Mouse (Mus musculus) midbrain, embryonic 15.5 days (tissue): ENCODE measurements around the gene Slc25a29. TPM values are rescaled to one million over a fixed set of nuclear protein-coding genes. Genes with fewer than 3 reads are reported as not detected.
A peak's percentile ranks its signal among the peaks of the same experiment; 100 is the strongest.

Experiments
- ATAC-seq: fragments of 200-750 bp; cut with Nextera tagmentation; replicated peaks from 2 replicates; pipeline ENCODE4 v1.8.0; 2017; ENCODE audit warnings: moderate TSS enrichment
- H3K27ac ChIP-seq: fragments of 300-500 bp; sonication (generic); 2 replicates; pipeline ENCODE4 v1.5.1; 2015; ENCODE audit warnings: mild to moderate bottlenecking, inconsistent platforms
- H3K27me3 ChIP-seq: fragments of 300-500 bp; sonication (generic); replicated peaks from 2 replicates; pipeline ENCODE4 v1.6.1; 2015; ENCODE audit warnings: inconsistent platforms
- H3K36me3 ChIP-seq: fragments of 300-500 bp; sonication (generic); replicated peaks from 2 replicates; pipeline ENCODE4 v1.6.1; 2015; ENCODE audit warnings: inconsistent platforms
- H3K4me1 ChIP-seq: fragments of 300-500 bp; sonication (generic); 2 replicates; pipeline ENCODE4 v1.6.1; 2015; ENCODE audit warnings: inconsistent platforms
- H3K4me2 ChIP-seq: fragments of 300-500 bp; sonication (generic); 2 replicates; pipeline ENCODE4 v1.6.1; 2015; ENCODE audit warnings: inconsistent platforms, mild to moderate bottlenecking, moderate library complexity
- H3K4me3 ChIP-seq: fragments of 300-500 bp; sonication (generic); 2 replicates; pipeline ENCODE4 v1.5.1; 2015; ENCODE audit warnings: mild to moderate bottlenecking, inconsistent platforms
- H3K9ac ChIP-seq: fragments of 300-500 bp; sonication (generic); 2 replicates; pipeline ENCODE4 v1.6.1; 2015; ENCODE audit warnings: mild to moderate bottlenecking, inconsistent platforms
- H3K9me3 ChIP-seq: fragments of 300-500 bp; sonication (generic); 2 replicates; pipeline ENCODE4 v1.6.1; 2016; ENCODE audit warnings: inconsistent platforms
- WGBS: fragments of 180-500 bp; shearing (Covaris S2); methylation state at CpG from one replicate; pipeline ENCODE4 v1.1.7; 2015; ENCODE audit warnings: mixed read lengths; 5-methylcytosine and 5-hydroxymethylcytosine counted together
- polyA plus RNA-seq: library from polyadenylated mRNA; unstranded; fragments of >200 nt; fragmentation: Nextera tagmentation; extraction: Ambion mirVana; gene quantifications from 2 replicates; pipeline ENCODE4 v1.2.1, GENCODE M21; 2015

Slc25a29 gene
- polyA plus RNA-seq, 1 experiment from 2014 or later = 22.6 TPM

GRCm38 (mm10) chr12:108832851-108833250 is 2.8 kb downstream of the Slc25a29 start:
- Histone ChIP-seq H3K9ac (no peak overlapping the region), H3K9me3 (no peaks in the 10 kb centered on the region), H3K4me3 (no peak overlapping the region), H3K36me3 (no peaks in the 10 kb centered on the region), H3K4me1 (peaks cover 42% of the 10 kb centered on the region), H3K27me3 (no peaks in the 10 kb centered on the region), H3K27ac (no peak overlapping the region), H3K4me2 (no peak overlapping the region)
- WGBS = 82% methylated on average over 8 of the region's 8 CpGs
- ATAC-seq = no peak

DNA sequence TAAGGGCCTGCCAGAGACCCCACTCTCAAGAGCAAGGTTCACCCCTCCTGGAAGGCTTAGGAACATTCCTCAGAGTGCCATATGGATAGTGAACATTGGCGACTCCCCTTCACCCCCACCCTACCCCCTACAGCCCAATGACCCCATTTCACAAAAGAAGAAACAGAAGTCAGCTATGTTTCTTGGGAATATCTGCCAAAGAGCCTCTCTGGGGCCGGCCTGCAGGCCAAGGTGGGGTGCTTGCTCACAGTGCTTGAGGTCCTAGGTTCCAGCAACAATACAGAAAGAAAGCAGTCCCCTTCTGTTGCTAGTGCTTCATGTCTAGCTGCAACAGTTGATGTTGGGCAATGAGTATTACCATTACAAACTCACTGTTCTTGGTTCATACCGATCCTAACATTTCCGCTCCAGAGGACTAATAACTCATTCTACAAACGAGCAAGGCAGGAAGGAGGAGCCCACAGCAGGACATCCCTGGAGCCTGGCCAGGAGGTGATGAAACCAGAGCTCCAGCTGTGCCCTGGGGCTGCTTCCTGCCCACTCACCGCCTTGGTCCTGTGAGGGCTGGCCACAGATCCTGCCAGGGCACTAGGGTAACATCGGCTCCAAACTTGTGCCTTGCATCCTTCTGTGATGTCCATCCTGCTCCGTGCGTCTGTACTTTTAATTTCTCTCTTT is 3.6 kb downstream of the Slc25a29 start:
- H3K9ac ChIP-seq = no peak overlapping the region
- no peaks in the 10 kb centered on the region for H3K36me3 ChIP-seq
- H3K9me3 ChIP-seq = no peaks in the 10 kb centered on the region
- no peak overlapping the region for H3K27ac ChIP-seq
- H3K4me3 ChIP-seq = no peak overlapping the region
- no peaks in the 10 kb centered on the region for H3K27me3 ChIP-seq
- ATAC-seq = no peak
- no peak overlapping the region for H3K4me2 ChIP-seq
- WGBS = 65% methylated on average over 9 of the region's 9 CpGs
- H3K4me1 ChIP-seq = peaks cover 35% of the 10 kb centered on the region

- H3K4me2 ChIP-seq = no peak overlapping the region
- no peaks in the 10 kb centered on the region for H3K9me3 ChIP-seq
- H3K4me1 ChIP-seq = peaks cover 23% of the 10 kb centered on the region
- 87% methylated on average over 6 of the region's 6 CpGs for WGBS
- H3K27me3 ChIP-seq = no peaks in the 10 kb centered on the region
- H3K9ac ChIP-seq = no peak overlapping the region
- no peak overlapping the region for H3K27ac ChIP-seq
- no peaks in the 10 kb centered on the region for H3K36me3 ChIP-seq
- H3K4me3 ChIP-seq = no peak overlapping the region
- ATAC-seq = no peak
Measured at GRCm38 (mm10) chr12:108830358-108830757, 5.3 kb downstream of the Slc25a29 start.

DNA sequence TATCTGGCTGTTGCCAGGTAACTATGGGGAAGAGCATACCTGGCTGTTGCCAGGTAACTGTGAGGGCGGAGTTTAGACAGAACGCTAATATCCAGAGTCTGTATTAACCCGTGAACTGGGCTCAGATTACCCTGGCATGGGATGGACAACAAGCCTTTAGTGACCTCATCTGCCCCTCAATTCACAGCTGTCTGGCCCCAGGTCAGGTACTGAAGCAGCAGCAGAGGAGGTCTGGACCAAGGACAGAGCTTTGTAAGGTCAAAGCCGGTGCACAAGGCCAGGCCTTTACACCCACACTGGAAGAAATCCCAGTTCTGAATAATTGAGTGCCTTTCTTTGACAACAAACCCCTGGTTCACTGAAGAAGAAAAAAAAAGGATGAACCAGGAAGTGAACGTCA is 6.0 kb downstream of the Slc25a29 start:
- peaks cover 16% of the 10 kb centered on the region for H3K4me1 ChIP-seq
- ATAC-seq = no peak
- H3K4me2 ChIP-seq = no peak overlapping the region
- H3K27ac ChIP-seq = no peak overlapping the region
- no peaks in the 10 kb centered on the region for H3K36me3 ChIP-seq
- no peak overlapping the region for H3K9ac ChIP-seq
- no peaks in the 10 kb centered on the region for H3K9me3 ChIP-seq
- H3K27me3 ChIP-seq = no peaks in the 10 kb centered on the region
- 82% methylated on average over 5 of the region's 5 CpGs for WGBS
- H3K4me3 ChIP-seq = no peak overlapping the region

- 97% methylated on average over 6 of the region's 6 CpGs for WGBS
- H3K9ac ChIP-seq = no peak overlapping the region
- no peaks in the 10 kb centered on the region for H3K9me3 ChIP-seq
- no peak overlapping the region for H3K27ac ChIP-seq
- H3K27me3 ChIP-seq = no peaks in the 10 kb centered on the region
- H3K4me2 ChIP-seq = no peak overlapping the region
- ATAC-seq = no peak; the same call in 1 of the 2 replicates
- H3K4me1 ChIP-seq = peaks cover 7% of the 10 kb centered on the region
- no peaks in the 10 kb centered on the region for H3K36me3 ChIP-seq
- H3K4me3 ChIP-seq = no peak overlapping the region
Measured at GRCm38 (mm10) chr12:108827641-108828040, 8.0 kb downstream of the Slc25a29 start.

GRCm38 (mm10) chr12:108826958-108827535 is 8.6 kb downstream of the Slc25a29 start:
- Histone ChIP-seq H3K27ac (no peak overlapping the region), H3K4me1 (peaks cover 3% of the 10 kb centered on the region), H3K27me3 (no peaks in the 10 kb centered on the region), H3K4me3 (no peak overlapping the region), H3K4me2 (no peak overlapping the region), H3K9ac (no peak overlapping the region), H3K9me3 (no peaks in the 10 kb centered on the region), H3K36me3 (no peaks in the 10 kb centered on the region)
- 0 out of 2 replicates have a peak, but pooled peaks have one; percentile 22 for ATAC-seq
- 96% methylated on average over 28 of the region's 28 CpGs for WGBS

- 94% methylated on average over 19 of the region's 19 CpGs for WGBS
- no peak for ATAC-seq
- H3K4me2 ChIP-seq = no peak overlapping the region
Measured at GRCm38 (mm10) chr12:108826282-108826957, 9.3 kb downstream of the Slc25a29 start.

DNA sequence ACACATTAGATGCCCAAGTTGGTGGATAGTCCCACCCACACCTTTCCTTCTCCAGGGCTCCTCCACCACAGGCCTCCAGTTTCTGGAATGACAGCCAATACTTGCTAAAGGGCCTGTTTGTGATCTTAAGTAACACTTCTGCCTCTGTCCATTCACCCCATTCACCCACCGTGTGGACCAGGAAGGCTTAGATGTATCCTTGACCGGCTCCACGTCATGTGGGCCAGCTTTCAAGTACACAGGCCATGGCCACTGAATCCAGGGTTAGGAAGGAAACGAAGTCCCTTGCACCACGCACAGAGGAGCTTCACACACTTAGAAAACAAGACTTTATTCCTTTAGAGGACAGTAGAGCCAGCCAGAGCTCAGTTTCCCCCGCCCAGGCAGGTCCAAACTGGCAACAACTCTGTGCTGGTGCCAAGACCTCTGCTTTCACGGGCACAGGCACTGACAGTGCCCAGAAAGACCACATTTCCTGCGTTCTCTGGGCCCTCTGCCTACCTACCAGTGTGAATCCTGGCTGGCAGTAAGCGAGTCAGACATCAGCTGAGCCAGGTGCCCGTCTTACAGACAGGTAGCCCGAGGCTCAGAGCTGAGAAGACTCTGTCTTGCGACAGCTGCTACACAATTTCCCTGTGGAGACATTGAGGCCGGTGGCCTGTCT is 10.0 kb downstream of the Slc25a29 start:
- H3K36me3 ChIP-seq = no peaks in the 10 kb centered on the region
- H3K27me3 ChIP-seq = no peaks in the 10 kb centered on the region
- no peaks in the 10 kb centered on the region for H3K4me1 ChIP-seq
- no peak for ATAC-seq
- H3K4me3 ChIP-seq = no peak overlapping the region
- WGBS = 92% methylated on average over 13 of the region's 13 CpGs
- H3K9ac ChIP-seq = no peak overlapping the region
- no peak overlapping the region for H3K4me2 ChIP-seq
- no peaks in the 10 kb centered on the region for H3K9me3 ChIP-seq
- H3K27ac ChIP-seq = no peak overlapping the region

More at GRCm38 (mm10) chr12:108826282-108826957, 9.3 kb downstream of the Slc25a29 start:
- H3K4me3 ChIP-seq = no peak overlapping the region
- H3K9ac ChIP-seq = no peak overlapping the region
- no peaks in the 10 kb centered on the region for H3K9me3 ChIP-seq
- H3K36me3 ChIP-seq = no peaks in the 10 kb centered on the region
- no peaks in the 10 kb centered on the region for H3K4me1 ChIP-seq
- no peak overlapping the region for H3K27ac ChIP-seq
- H3K27me3 ChIP-seq = no peaks in the 10 kb centered on the region

DNA sequence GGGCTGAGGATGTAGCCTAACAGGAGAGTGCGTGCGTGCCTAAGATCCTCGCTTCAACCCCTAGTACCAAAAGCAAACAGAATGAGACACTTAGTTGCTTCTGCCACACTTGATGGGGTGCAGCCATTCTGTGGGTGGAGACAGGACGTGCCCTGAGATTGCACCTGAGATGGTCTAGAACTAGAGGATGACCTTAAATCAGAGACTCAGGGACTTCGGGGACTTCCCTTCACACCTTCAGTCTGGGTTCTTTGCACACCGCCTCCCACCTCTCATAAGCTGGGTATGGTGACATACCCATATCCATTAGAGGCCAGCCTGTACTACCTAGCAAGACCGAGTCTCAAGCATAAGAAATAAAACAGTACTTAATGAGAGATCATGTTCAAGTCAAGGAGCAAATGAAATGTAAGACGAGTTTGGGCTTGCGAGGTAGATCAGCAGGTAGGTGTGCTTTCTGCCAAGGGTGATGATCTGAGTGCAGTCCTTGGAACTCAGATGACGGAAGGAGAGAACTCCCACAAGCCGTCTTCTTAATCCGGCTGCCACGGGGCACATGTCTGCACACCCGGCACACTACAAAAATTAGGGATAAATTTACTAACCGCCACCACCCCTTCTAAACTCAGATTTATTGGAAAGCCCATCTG is 11.3 kb downstream of the Slc25a29 start:
- 91% methylated on average over 15 of the region's 15 CpGs for WGBS
- Histone ChIP-seq H3K36me3 (no peaks in the 10 kb centered on the region), H3K4me1 (no peaks in the 10 kb centered on the region), H3K9ac (no peak overlapping the region), H3K27me3 (no peaks in the 10 kb centered on the region), H3K27ac (no peak overlapping the region), H3K9me3 (no peaks in the 10 kb centered on the region), H3K4me3 (no peak overlapping the region), H3K4me2 (no peak overlapping the region)
- no peak for ATAC-seq

GRCm38 (mm10) chr12:108823036-108823435 is 12.6 kb downstream of the Slc25a29 start:
- Histone ChIP-seq H3K4me3 (no peak overlapping the region), H3K4me1 (no peaks in the 10 kb centered on the region), H3K9ac (no peak overlapping the region), H3K27ac (no peak overlapping the region), H3K9me3 (no peaks in the 10 kb centered on the region), H3K36me3 (no peaks in the 10 kb centered on the region), H3K4me2 (no peak overlapping the region), H3K27me3 (no peaks in the 10 kb centered on the region)
- no peak for ATAC-seq
- WGBS = 67% methylated on average over 8 of the region's 8 CpGs

DNA sequence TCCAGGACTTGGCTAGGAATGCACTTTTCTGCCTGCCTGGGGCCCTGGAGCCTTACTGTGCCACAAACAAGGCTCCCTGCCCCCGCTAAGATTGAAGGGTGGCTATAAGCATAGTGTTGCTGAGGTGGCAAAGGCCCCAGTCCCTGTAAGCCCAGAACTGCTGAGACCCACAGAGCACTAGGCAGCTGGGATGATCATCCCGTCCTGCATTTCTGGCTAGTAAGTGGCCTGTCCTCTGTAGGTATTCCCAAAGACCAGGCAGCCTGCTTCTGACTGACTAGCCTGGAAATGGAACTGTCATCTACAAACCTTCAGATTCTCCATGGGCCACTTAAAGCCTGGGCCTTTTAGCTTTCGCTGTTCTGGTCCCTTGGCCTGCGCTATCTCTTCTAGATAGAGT is 15.2 kb downstream of the Slc25a29 start:
- Histone ChIP-seq H3K9ac (no peak overlapping the region), H3K4me2 (no peak overlapping the region), H3K4me1 (no peaks in the 10 kb centered on the region), H3K4me3 (no peak overlapping the region), H3K36me3 (no peaks in the 10 kb centered on the region), H3K27me3 (no peaks in the 10 kb centered on the region), H3K27ac (no peak overlapping the region), H3K9me3 (no peaks in the 10 kb centered on the region)
- 91% methylated on average over 4 of the region's 4 CpGs for WGBS
- ATAC-seq = no peak

- no peaks in the 10 kb centered on the region for H3K27me3 ChIP-seq
- no peaks in the 10 kb centered on the region for H3K9me3 ChIP-seq
- no peak overlapping the region for H3K9ac ChIP-seq
- no peak for ATAC-seq
- H3K27ac ChIP-seq = no peak overlapping the region
- no peaks in the 10 kb centered on the region for H3K36me3 ChIP-seq
- peaks cover 1% of the 10 kb centered on the region; the same call in 1 of the 2 replicates for H3K4me1 ChIP-seq
- WGBS = 84% methylated on average over 11 of the region's 11 CpGs
- H3K4me3 ChIP-seq = no peak overlapping the region
- no peak overlapping the region for H3K4me2 ChIP-seq
Measured at GRCm38 (mm10) chr12:108816569-108816968, 19.1 kb downstream of the Slc25a29 start.
